Mouse (Mus musculus): ENCODE results near the gene Slc1a6.
"Not testable (repeated sequence)": the region's sequence is repeated elsewhere in the genome, so short reads cannot be mapped to it uniquely, and the experiment has no call there.

Slc1a6 gene

GRCm38 (mm10) chr10:78779981-78780651, at the start of gene Slc1a6:
Gene Slc1a6, plus strand, starts transcription at chr10:78780496.
- peak; percentile 53 for DNase-seq (ENCODE audit: low spot score)

- DNase-seq (ENCODE audit: low spot score), result no peak
Observed at GRCm38 (mm10) chr10:78739821-78740220, 40.5 kb upstream of the Slc1a6 start.

- DNase-seq (ENCODE audit: low spot score), result no peak
Observed at GRCm38 (mm10) chr10:78743721-78744120, 36.6 kb upstream of the Slc1a6 start.

DNA sequence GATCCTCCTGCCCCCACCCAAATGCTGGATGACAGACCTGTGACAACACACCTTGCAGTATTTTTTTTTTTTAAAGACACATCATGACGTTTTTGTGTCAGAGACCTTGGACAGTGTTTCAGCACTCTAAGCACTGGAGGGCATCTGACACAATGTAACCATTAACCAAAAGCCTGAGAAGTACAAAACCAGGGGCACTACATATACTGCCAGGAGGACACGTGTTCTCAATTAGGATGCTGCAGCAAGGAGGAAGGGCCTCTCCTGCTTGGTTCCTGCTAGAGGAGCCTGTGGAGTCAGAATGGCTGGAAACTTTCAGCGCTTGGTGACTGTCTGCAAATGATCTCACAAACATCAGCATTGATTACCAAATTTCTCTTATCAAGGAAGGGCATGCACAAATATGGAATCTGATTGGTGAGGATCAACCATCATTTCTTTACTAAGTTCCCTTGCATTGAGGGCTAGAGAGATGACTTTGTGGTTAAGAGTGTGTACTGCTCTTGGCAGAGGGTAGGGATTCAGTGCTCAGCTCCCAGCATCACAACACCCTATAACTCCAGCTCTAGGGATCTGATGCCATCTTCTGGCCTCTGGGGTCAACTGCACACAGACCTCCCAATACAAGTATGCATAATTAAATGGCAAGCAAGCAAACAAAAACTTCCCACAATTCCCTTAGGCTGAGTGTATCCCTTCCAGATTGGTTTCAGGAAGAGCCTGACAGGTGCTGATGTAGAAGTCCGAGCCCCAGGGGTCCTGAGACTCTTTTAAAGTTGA, 34.7 kb upstream of the Slc1a6 start:
- DNase-seq (ENCODE audit: low spot score), result no peak

DNA sequence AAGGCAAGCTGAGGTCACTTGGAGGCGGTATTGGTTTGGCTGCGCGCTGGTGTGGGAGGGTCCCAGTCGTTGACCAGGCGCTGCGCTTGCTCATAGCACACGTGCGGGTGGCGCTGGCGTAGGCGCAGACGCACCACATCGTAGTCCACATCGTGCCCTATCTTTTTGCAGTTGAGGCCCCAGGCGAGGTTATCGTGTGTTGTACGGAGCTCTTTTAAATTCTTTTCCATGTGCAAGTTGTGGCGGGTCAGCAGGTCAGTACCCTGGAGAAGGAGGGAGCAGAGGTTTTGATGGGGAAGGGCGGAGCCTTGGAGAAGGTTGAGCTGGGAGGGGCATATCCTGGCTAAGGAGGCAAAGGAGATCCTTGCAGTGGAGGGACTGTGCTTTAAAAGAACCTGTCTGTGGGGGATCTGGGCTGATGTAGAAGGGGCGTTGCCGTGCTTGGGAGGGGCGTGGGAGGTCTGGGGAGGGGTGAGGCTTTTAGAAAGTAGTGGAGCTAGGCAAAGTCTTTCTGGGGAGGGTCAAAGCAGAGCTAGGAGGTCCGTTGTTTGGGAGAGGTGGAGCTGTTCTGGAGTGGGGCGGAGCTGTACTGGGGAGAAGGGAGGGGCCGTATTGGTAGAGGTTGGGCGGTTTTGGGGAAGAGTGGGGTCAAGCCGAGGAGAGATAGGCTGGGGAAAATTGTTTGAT, 33.1 kb upstream of the Slc1a6 start:
- DNase-seq (ENCODE audit: low spot score), result peak; percentile 38

DNA sequence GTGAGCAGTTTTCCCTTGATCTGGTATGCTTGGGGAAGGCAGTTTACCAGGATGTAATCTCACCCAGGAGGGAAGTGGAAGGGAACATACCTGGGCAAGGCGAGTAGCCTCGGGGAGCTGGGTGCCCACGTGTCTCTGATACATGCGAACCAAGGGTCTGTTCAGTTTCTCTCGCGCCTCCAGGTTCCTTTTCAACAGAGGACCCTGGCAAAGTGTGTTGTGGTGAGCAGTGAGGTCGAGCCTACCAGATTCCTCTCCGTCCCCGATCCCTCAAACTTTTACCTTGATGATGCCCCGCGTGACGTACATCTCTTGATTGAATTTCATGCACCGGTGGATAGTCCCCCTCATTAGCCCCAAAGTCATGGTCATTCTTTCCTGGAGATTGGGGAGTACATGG, 32.1 kb upstream of the Slc1a6 start:
- DNase-seq (ENCODE audit: low spot score), result no peak

GRCm38 (mm10) chr10:78748946-78749345, 31.4 kb upstream of the Slc1a6 start:
- no peak for DNase-seq (ENCODE audit: low spot score)

DNA sequence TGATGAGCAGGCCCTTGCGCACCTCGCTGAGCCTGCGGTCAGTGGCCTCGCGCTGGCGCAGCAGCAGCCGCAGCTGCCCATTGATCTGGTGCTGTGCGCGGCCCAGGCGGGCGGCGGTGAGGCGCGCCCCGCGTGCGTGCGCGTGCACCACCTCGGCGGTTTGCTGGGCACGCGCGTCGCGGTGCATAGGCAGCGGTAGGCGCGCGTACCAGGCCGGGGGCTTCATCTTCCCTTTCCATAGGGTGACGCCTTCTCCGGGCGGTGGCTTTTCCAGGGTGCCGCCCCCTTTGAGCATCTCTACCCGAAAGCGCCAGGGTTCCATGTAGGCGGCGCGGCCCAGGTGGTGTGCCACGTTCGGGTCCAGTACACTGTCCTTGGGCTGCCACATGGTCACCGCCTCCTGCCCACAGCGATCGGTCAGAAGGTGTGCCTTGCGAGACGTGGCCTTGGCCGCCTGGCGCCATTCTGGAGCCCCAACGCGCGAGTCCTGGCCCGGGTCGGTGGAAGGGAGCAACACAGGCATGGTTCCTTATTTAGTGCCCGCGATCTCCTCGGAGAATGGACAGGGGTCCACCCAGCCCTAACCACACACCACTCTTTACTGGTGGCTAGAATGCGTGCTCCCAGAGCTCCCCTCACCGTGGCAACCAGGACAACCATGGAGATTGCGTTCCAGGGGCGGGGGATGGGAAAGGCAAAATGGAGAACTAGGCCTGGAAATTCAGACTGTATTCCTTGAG, 27.7 kb upstream of the Slc1a6 start, which contains the start of gene Ccdc105:
TSS of gene Ccdc105 (minus strand) at position 614 of the 740 bp plus-strand sequence.
- peak; percentile 78 for DNase-seq (ENCODE audit: low spot score)

DNA sequence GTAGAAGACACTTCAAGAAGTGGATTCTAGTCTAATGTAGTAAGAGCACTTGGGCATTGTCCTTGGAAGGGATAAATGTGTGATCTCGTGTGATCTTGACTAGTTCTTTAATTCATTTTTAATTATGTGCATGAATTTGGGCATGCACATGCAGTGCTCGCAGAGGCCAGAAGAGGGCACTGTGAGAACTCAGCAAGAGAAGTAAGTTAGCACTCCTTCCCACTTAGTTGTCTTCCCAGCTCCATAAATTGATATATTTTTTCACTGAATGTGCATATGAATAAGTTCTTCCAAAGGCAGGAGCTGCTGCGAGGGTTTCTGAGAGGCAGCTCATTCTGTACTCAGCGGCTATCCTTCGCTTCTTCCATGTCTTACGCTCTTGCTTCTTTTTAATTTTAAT, 24.3 kb upstream of the Slc1a6 start:
- DNase-seq (ENCODE audit: low spot score), result peak; percentile 73

- DNase-seq (ENCODE audit: low spot score), result no peak
Observed at GRCm38 (mm10) chr10:78765570-78765969, 14.7 kb upstream of the Slc1a6 start.

DNA sequence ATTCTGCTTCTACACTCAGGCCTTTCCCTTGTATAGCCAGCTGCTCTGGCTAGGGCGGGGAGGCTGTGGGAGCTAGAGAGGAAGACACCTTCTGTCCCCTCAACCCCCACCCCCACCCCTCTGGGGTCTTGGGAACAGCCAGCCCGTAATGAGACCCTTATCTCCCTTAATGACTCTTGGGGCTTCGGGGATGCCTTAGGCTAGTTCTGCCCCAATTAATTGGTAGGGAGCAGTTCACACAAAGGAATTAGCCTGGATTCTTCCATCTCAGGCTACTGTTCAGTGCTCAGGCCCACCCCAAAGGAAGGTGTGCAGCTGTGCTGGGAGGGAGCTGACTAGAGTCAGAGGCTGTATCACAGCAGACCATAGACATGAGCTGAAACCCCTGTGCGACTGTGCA, 4.5 kb upstream of the Slc1a6 start:
- no peak for DNase-seq (ENCODE audit: low spot score)

GRCm38 (mm10) chr10:78779527-78779926, 769 bp upstream of the Slc1a6 start:
- DNase-seq (ENCODE audit: low spot score), result no peak

DNA sequence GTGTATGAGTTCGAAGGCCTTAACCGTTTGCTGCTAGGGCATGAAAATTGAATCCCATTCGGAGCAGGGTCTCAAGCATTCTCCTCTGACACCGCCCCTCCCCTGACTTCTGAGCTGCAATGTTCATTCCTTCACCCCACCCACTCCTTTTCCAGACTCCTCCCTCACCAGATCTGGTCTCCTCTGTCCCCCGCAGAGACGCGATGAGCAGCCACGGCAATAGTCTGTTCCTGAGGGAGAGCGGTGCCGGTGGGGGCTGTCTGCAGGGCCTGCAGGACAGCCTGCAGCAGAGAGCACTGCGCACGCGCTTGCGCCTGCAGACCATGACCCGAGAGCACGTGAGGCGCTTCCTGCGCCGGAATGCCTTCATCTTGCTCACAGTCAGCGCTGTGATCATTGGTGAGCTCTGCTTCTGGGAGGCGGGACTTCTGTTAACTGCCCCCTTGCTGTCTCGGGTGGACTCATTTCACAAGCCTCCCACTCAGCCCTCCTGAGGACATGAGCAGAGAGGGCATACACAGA, 7.3 kb downstream of the Slc1a6 start:
- peak; percentile 79 for DNase-seq (ENCODE audit: low spot score)

- DNase-seq (ENCODE audit: low spot score), result no peak
Observed at GRCm38 (mm10) chr10:78790561-78790960, 10.3 kb downstream of the Slc1a6 start.

- no peak for DNase-seq (ENCODE audit: low spot score)
Observed at GRCm38 (mm10) chr10:78801449-78801848, 21.2 kb downstream of the Slc1a6 start.

DNA sequence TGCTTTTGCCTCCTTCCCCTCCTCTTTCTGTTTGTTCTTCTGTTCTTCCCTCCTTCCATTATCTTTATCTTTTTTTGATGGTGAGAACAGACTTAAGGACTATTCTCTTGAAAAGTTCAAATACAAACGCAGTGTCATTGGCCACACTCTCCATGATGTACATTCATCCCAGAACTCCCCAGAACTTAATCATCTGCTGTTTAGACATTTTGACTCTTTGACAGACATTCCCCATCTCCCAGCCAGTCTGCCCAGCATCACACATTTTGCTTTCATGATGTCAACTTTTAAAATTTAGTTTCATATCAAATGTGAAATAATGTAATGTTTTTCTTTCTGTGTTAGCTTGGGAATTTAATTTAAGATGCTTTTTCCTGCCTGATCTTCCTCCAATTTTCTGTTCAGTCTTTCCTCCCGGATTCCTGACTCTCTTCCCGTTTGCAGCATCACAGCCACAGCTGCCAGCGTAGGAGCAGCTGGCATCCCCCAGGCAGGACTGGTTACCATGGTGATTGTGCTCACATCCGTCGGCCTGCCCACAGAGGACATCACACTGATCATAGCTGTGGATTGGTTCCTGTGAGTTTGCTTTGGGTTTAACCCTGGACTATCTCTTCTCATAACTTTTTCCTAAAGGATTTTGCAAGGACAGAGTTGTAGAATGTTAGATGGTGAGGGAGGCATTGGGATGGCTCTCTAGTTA, 32.2 kb downstream of the Slc1a6 start:
- no peak for DNase-seq (ENCODE audit: low spot score)

DNA sequence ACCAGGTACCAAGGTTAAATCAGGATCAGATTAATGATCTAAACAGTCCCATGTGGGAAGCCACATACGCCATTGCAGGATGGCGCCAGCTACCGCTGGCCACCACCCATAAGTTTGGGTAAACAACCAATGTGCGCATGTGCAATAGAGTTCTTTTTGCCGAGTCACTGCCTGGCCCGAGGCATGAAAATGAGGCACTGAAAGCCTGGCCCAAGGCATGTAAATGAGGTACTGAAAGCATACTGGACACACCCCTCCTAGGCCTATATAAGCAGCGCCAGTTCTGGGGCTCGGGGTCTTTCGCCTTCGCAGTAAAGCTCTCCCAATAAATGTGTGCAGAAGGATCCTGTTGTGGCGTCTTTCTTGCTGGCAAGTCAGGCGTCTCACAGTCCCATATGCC, 60.2 kb downstream of the Slc1a6 start:
- not testable (repeated sequence) for DNase-seq (ENCODE audit: low spot score)

- no peak for DNase-seq (ENCODE audit: low spot score)
Observed at GRCm38 (mm10) chr10:78852066-78852465, 71.8 kb downstream of the Slc1a6 start, which contains the start of gene Olfr1356. Gene Olfr1356, minus strand, starts transcription at chr10:78852166.

All from ovary, postnatal 36 days (tissue).